Mouse (Mus musculus): Measurements from ENCODE around the gene Col5a1. TPM values are rescaled to one million over a fixed set of nuclear protein-coding genes. Genes with fewer than 3 reads are reported as not detected.

The Col5a1 gene
- polyA plus RNA-seq, 1 experiment from 2014 or later, result 83.2 TPM

DNA sequence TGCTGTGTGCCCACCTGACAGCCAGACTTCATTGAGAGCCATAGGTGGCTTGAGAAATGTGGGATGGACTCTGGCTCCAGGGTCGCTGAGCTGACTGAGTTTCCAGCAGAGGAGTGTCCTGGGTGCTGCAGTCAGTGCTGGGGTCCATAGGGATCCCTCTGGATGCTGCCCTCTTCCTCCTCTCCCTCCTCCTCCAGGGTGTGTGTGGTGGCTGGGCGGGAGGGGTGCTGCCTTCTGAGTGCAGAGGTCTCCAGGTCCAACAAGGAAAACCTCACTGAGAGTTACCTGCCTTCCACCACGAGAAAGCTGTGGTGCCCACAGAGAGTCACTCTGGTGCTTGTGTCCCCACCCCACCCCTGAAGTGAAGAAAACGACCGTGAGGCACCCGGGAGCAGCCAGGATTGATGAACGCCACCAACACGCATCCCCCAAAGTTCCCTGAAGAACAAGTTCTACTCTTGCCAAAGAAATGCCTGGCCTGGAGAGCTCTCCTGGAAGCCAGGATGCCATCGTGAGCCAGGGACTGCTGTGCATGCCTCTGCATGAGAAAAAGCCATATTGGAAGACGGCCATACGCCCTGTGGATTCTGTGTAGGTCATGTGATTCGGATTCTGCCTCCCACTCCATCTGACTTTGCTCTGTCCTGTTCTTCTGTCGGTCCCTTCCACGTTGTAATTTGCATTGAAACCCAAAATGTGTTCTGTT is 152.3 kb downstream of the Col5a1 start:
- Histone ChIP-seq H3K27ac (ENCODE audit: low read depth) (no peak overlapping the region), H3K9ac (no peak overlapping the region), H3K27me3 (ENCODE audit: insufficient read depth, low read length) (no peaks in the 10 kb centered on the region), H3K4me2 (no peak overlapping the region), H3K9me3 (ENCODE audit: low read depth, low read length) (no peaks in the 10 kb centered on the region), H3K36me3 (ENCODE audit: insufficient read depth) (peaks cover 24% of the 10 kb centered on the region), H3K4me3 (ENCODE audit: low read depth, low read length) (no peak overlapping the region), H3K4me1 (ENCODE audit: insufficient read depth) (no peaks in the 10 kb centered on the region)
- TF ChIP-seq CTCF (IDR thresholded peaks at IDR 0.05; ENCODE audit: low read depth), result no peak
- 74% methylated on average over 14 of the region's 14 CpGs for WGBS
- ATAC-seq (ENCODE audit: insufficient read depth), result no peak
- DNase-seq, result no peak

DNA sequence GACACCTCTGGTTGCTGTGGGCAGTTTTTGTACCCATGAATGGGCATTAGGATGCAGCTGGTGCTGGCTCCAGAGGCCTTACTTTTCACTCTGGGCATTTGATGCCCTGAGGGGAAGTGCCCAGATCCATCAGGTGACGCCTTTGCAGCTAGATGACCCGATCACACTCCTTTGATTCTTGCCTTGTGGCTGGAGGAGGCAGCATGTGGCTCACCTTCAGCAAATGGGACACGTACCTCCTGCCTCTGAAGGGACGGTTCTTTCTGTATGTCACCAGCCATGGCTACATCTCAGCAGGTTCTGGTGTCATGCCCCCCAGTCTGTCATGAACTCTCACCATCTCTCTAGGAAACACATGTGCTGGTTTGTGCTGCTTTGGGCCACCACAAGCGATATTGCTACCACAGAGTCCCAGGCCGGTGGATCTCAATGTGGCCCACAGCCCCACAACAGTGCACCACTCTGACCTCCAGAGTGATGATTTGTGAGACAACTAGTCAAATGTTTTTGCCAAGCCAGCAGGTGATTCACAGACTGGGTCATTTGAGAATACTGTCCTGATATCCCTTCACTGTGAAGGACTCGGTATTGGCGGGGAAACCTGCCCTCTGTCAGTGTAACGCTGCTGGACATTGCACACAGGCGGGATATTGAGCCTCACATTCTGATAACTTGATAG is 153.6 kb downstream of the Col5a1 start:
- WGBS, result 93% methylated on average over 10 of the region's 10 CpGs
- DNase-seq (no peak), ATAC-seq (ENCODE audit: insufficient read depth) (no peak)

DNA sequence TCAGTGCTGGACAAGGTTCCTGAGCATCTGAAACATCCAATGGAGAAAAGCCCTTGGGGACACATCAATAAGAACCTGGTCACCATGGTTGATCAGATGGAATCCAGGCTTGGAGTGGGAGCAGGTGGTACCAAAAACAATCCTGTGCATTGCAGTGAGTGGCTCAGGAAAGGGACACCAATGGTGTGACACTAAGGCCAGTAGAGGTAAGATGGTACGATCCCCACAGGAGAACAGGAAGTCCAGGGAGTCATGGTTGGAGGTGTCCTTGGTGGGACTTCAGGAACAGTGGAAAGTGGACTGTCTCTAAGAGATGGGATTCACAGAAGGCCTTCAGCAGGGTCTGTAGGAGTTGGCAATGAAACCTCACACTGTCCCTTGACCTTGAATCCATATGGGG is 154.2 kb downstream of the Col5a1 start:
- no peak overlapping the region for H3K9ac ChIP-seq
- H3K4me3 ChIP-seq (ENCODE audit: low read depth, low read length), result no peak overlapping the region
- H3K27ac ChIP-seq (ENCODE audit: low read depth), result no peak overlapping the region
- no peak for TF ChIP-seq CTCF (IDR thresholded peaks at IDR 0.05; ENCODE audit: low read depth)
- H3K9me3 ChIP-seq (ENCODE audit: low read depth, low read length), result no peaks in the 10 kb centered on the region
- H3K36me3 ChIP-seq (ENCODE audit: insufficient read depth), result peaks cover 23% of the 10 kb centered on the region
- DNase-seq (no peak), ATAC-seq (ENCODE audit: insufficient read depth) (no peak)
- no peak overlapping the region for H3K4me2 ChIP-seq
- H3K27me3 ChIP-seq (ENCODE audit: insufficient read depth, low read length), result no peaks in the 10 kb centered on the region
- H3K4me1 ChIP-seq (ENCODE audit: insufficient read depth), result no peaks in the 10 kb centered on the region
- 88% methylated on average over 1 of the region's 1 CpGs for WGBS

More for the DNA sequence above, 153.6 kb downstream of the Col5a1 start:
- peaks cover 23% of the 10 kb centered on the region for H3K36me3 ChIP-seq (ENCODE audit: insufficient read depth)
- H3K9me3 ChIP-seq (ENCODE audit: low read depth, low read length), result no peaks in the 10 kb centered on the region
- no peak overlapping the region for H3K4me2 ChIP-seq
- H3K27ac ChIP-seq (ENCODE audit: low read depth), result no peak overlapping the region
- H3K4me3 ChIP-seq (ENCODE audit: low read depth, low read length), result no peak overlapping the region
- no peak for TF ChIP-seq CTCF (IDR thresholded peaks at IDR 0.05; ENCODE audit: low read depth)
- no peaks in the 10 kb centered on the region for H3K27me3 ChIP-seq (ENCODE audit: insufficient read depth, low read length)
- no peak overlapping the region for H3K9ac ChIP-seq
- no peaks in the 10 kb centered on the region for H3K4me1 ChIP-seq (ENCODE audit: insufficient read depth)

DNA sequence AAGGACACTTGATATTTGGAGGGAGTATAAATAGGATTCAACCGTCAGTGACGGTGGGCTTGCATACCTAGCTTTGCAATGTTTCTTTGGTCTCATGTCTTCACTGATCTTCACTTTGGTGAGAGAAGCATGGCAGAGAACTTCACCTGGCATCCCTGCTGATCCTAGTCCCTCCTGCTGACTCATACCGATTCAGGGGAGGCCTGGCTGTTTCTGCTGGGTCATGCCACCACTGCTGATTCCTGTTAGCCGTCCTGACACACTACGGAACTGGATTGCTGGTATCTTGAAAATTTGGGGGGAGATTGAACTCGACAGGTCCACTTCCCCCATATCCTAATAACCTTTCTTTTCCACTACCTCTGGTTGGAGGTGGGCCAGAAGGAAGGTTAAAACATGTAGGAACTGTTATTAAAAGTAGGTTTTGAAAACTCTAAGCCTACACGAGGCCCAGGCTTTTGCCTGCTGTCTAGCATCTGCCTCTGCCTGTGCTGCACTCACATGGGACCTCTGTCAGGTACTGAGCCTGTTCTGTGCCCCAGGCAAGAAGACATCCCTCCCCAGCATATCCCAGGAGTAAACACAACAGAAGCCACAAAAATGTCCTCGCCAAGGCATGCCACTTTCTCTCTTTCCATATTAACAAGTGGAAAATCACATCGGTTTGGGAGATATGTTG is 158.8 kb downstream of the Col5a1 start:
- no peaks in the 10 kb centered on the region for H3K36me3 ChIP-seq (ENCODE audit: insufficient read depth)
- 77% methylated on average over 9 of the region's 9 CpGs for WGBS

DNA sequence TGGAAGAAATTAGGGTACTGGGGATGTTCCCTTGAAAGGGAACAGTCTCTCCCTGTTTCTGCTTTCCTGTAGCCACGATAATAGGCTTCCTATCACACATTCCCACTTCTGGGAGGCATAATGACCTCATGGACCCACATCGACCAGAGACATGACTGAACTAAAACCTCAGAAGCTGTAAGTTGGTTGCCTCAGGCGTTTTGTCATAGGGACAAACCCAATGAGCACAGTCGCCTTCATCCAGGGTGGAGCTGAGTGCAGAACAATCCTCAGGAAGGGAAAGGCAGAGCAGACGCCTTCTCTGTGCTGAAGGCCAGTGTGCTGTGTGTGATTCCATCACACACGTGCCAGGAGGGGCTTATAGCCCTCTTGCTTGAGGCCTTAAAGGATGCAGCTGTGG is 160.1 kb downstream of the Col5a1 start:
- Histone ChIP-seq H3K9me3 (ENCODE audit: low read depth, low read length) (no peaks in the 10 kb centered on the region), H3K4me1 (ENCODE audit: insufficient read depth) (0 out of 2 replicates have a peak, but pooled peaks cover 3% of the 10 kb centered on the region), H3K9ac (no peak overlapping the region), H3K27ac (ENCODE audit: low read depth) (no peak overlapping the region), H3K27me3 (ENCODE audit: insufficient read depth, low read length) (no peaks in the 10 kb centered on the region), H3K4me2 (no peak overlapping the region), H3K36me3 (ENCODE audit: insufficient read depth) (no peaks in the 10 kb centered on the region), H3K4me3 (ENCODE audit: low read depth, low read length) (no peak overlapping the region)
- DNase-seq, result no peak
- no peak for ATAC-seq (ENCODE audit: insufficient read depth)
- TF ChIP-seq CTCF (IDR thresholded peaks at IDR 0.05; ENCODE audit: low read depth), result no peak
- 63% methylated on average over 6 of the region's 6 CpGs for WGBS

More for the DNA sequence above, 158.8 kb downstream of the Col5a1 start:
- no peak overlapping the region for H3K9ac ChIP-seq
- no peaks in the 10 kb centered on the region for H3K9me3 ChIP-seq (ENCODE audit: low read depth, low read length)
- no peak for DNase-seq
- ATAC-seq (ENCODE audit: insufficient read depth), result no peak
- no peak overlapping the region for H3K4me2 ChIP-seq
- H3K4me3 ChIP-seq (ENCODE audit: low read depth, low read length), result no peak overlapping the region
- TF ChIP-seq CTCF (IDR thresholded peaks at IDR 0.05; ENCODE audit: low read depth), result no peak
- H3K27me3 ChIP-seq (ENCODE audit: insufficient read depth, low read length), result no peaks in the 10 kb centered on the region
- H3K4me1 ChIP-seq (ENCODE audit: insufficient read depth), result 0 out of 2 replicates have a peak, but pooled peaks cover 3% of the 10 kb centered on the region
- H3K27ac ChIP-seq (ENCODE audit: low read depth), result no peak overlapping the region

DNA sequence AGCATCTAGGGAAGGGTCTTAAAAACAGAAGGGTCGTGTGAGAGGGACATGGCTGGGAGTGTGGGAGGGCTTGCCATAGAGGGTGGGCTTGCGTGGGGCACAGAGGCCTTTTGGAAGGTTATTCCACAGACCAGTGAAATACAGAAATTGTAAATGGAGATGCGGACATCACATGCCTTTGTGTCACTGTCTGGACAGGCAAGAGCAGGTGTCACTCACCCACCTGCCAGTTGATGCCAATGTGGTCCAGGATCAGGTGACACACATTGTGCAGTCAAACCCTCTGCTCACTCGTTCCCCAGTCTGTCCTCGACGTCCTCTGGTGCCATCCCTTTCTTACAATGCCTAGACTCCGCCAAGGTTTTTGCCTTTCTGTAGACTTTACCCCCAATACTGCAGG is 160.9 kb downstream of the Col5a1 start:
- 78% methylated on average over 7 of the region's 7 CpGs for WGBS
- Histone ChIP-seq H3K27me3 (ENCODE audit: insufficient read depth, low read length) (no peaks in the 10 kb centered on the region), H3K4me2 (no peak overlapping the region), H3K4me3 (ENCODE audit: low read depth, low read length) (no peak overlapping the region), H3K27ac (ENCODE audit: low read depth) (no peak overlapping the region), H3K9ac (no peak overlapping the region), H3K9me3 (ENCODE audit: low read depth, low read length) (no peaks in the 10 kb centered on the region), H3K4me1 (ENCODE audit: insufficient read depth) (0 out of 2 replicates have a peak, but pooled peaks cover 3% of the 10 kb centered on the region), H3K36me3 (ENCODE audit: insufficient read depth) (no peaks in the 10 kb centered on the region)
- DNase-seq (no peak), ATAC-seq (ENCODE audit: insufficient read depth) (no peak)
- no peak for TF ChIP-seq CTCF (IDR thresholded peaks at IDR 0.05; ENCODE audit: low read depth)

DNA sequence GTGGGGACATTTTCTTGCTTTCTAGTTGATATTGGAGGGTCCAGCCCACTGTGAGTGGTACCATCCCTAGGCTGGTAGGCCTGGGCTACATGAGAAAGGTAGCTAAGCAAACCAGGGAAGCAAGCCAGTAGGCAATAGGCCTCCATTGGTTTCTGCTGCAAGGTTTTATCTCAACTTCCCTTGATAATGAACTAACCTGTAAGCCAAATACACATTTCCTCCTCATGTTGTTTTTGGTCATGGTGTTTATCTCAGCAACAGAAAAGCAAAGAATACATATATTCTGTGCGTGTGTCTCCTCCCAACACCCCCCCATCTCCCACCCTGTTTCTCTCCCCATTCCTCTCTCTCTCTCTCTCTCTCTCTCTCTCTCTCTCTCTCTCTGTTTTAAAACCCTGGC is 173.7 kb downstream of the Col5a1 start:
- ATAC-seq (ENCODE audit: insufficient read depth), result no peak
- 79% methylated on average over 1 of the region's 1 CpGs for WGBS

More for the DNA sequence above, 173.7 kb downstream of the Col5a1 start:
- no peak overlapping the region for H3K27ac ChIP-seq (ENCODE audit: low read depth)
- H3K4me1 ChIP-seq (ENCODE audit: insufficient read depth), result no peaks in the 10 kb centered on the region
- no peak overlapping the region for H3K4me2 ChIP-seq
- H3K36me3 ChIP-seq (ENCODE audit: insufficient read depth), result no peaks in the 10 kb centered on the region
- no peak for DNase-seq
- no peak overlapping the region for H3K9ac ChIP-seq
- no peaks in the 10 kb centered on the region for H3K9me3 ChIP-seq (ENCODE audit: low read depth, low read length)
- no peaks in the 10 kb centered on the region for H3K27me3 ChIP-seq (ENCODE audit: insufficient read depth, low read length)
- no peak for TF ChIP-seq CTCF (IDR thresholded peaks at IDR 0.05; ENCODE audit: low read depth)
- no peak overlapping the region for H3K4me3 ChIP-seq (ENCODE audit: low read depth, low read length)
